Mouse (Mus musculus) spleen, adult 2 months (tissue): ENCODE measurements around the gene Hspa1a. TPM values are rescaled to one million over a fixed set of nuclear protein-coding genes. Genes with fewer than 3 reads are reported as not detected.

Experiments used
- DNase-seq, 2 experiments: peaks; one replicate each; pipeline versions ENCODE4 v3.0.0 to v3.0.0-alpha.2; 2012 to 2021; ENCODE audit warnings: low spot score in 2 of 2, low read depth in 1 of 2
- H3K27ac ChIP-seq: fragments of 200-500 bp; 2 replicates; pipeline ENCODE4 v1.5.1; 2012; ENCODE audit warnings: low read length, inconsistent platforms; ENCODE audit not compliant: insufficient read depth
- H3K27me3 ChIP-seq: fragments of 200-500 bp; 2 replicates; pipeline ENCODE4 v1.6.1; 2012; ENCODE audit warnings: mild to moderate bottlenecking, moderate library complexity, low read length, inconsistent platforms; ENCODE audit not compliant: control insufficient read depth, insufficient read depth
- H3K36me3 ChIP-seq: fragments of 200-500 bp; 2 replicates; pipeline ENCODE4 v1.6.1; 2012; ENCODE audit warnings: mild to moderate bottlenecking, low read length, inconsistent platforms; ENCODE audit not compliant: control insufficient read depth, insufficient read depth
- H3K4me1 ChIP-seq: fragments of 200-500 bp; 2 replicates; pipeline ENCODE4 v1.6.1; 2011; ENCODE audit warnings: inconsistent platforms; ENCODE audit not compliant: control insufficient read depth, insufficient read depth, insufficient read length
- H3K4me3 ChIP-seq: fragments of 200-500 bp; 2 replicates; pipeline ENCODE4 v1.5.1; 2011; ENCODE audit warnings: mild to moderate bottlenecking, inconsistent platforms; ENCODE audit not compliant: insufficient read depth, insufficient read length; ENCODE audit errors: extremely low read depth
- CTCF ChIP-seq: fragments of 200-500 bp; IDR thresholded peaks from 2 replicates; pipeline ENCODE4 v1.5.1; 2011; ENCODE audit warnings: mild to moderate bottlenecking, inconsistent platforms; ENCODE audit not compliant: insufficient read depth, insufficient read length, insufficient replicate concordance; ENCODE audit errors: extremely low read depth
- POLR2A ChIP-seq: fragments of 200-500 bp; IDR thresholded peaks from 2 replicates; pipeline ENCODE4 v1.6.1; 2011; ENCODE audit warnings: low read depth, low read length, inconsistent platforms
- WGBS: fragments of 180-500 bp; shearing (Covaris S2); methylation state at CpG from one replicate; pipeline ENCODE4 v1.1.7; 2018; 5-methylcytosine and 5-hydroxymethylcytosine counted together
- polyA plus RNA-seq: library from polyadenylated mRNA; depleted of rRNA; stranded (reverse); fragments of >200 nt; gene quantifications from 2 replicates; pipeline ENCODE4 v1.2.3, GENCODE M21; 2012

Gene Hspa1a
- polyA plus RNA-seq, 1 experiment, result 6.7 TPM

DNA sequence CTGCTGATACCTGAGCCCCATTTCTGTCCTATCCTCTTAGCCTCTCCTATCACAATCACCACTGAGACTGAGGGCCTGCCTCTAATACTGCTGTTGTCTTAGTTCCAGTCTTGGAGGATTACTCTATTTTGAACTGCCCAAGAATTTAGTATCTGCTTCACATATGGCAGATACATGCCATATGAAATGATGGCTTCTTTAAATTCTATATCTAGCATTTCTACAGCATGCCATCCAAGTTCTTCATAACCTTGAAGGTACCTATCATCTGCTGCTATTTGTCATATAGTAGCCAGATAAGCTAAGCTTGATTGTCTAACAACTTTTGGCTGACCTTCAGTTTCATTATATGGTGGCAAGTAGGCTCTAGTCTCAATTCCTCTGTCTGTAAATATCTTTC is 22.8 kb upstream of the Hspa1a start:
- peaks cover 16% of the 10 kb centered on the region for H3K36me3 ChIP-seq

GRCm38 (mm10) chr17:34984218-34984617 is 12.3 kb upstream of the Hspa1a start:
- no peak for DNase-seq

More for the DNA sequence above, 22.8 kb upstream of the Hspa1a start:
- no peak for TF ChIP-seq CTCF
- TF ChIP-seq POLR2A, result no peak
- H3K27me3 ChIP-seq, result no peaks in the 10 kb centered on the region
- no peak overlapping the region for H3K4me3 ChIP-seq
- DNase-seq, result no peak
- H3K27ac ChIP-seq, result no peak overlapping the region
- no peaks in the 10 kb centered on the region; the same call in 1 of the 2 replicates for H3K4me1 ChIP-seq

DNA sequence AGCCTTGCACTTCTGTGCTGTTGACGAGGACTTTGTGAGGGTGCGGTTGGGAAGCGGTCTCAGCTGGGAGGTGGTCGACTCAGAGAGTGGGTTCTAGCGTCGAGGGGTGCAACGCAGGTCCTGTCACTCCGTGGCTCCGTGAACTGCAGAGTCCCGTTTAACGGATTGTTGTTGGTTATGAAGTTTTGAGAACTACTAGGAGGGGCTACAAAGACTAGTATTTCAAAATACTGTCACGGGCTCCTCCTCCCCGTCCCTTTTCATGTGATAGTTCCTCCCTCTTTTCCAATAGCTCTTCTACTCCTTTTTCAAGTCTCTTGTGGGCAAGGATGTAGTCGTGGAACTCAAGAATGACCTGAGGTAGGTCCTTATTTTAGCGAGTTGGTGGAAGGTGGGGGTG is 10.4 kb upstream of the Hspa1a start:
- H3K27ac ChIP-seq, result peak overlapping the region; percentile 99; the same call in 1 of the 2 replicates
- H3K27me3 ChIP-seq, result no peaks in the 10 kb centered on the region
- no peak for DNase-seq
- under 1% methylated on average over 15 of the region's 15 CpGs for WGBS
- H3K4me3 ChIP-seq, result peak overlapping the region; percentile 99
- peaks cover 4% of the 10 kb centered on the region; the same call in 1 of the 2 replicates for H3K4me1 ChIP-seq
- H3K36me3 ChIP-seq, result peaks cover 7% of the 10 kb centered on the region; the same call in 1 of the 2 replicates
- TF ChIP-seq POLR2A (no peak), CTCF (no peak)

More at GRCm38 (mm10) chr17:34984218-34984617, 12.3 kb upstream of the Hspa1a start:
- 82% methylated on average over 2 of the region's 2 CpGs for WGBS
- Histone ChIP-seq H3K4me1 (peaks cover 4% of the 10 kb centered on the region; the same call in 1 of the 2 replicates), H3K27ac (no peak overlapping the region), H3K36me3 (peaks cover 7% of the 10 kb centered on the region; the same call in 1 of the 2 replicates), H3K4me3 (no peak overlapping the region), H3K27me3 (no peaks in the 10 kb centered on the region)
- TF ChIP-seq POLR2A (no peak), CTCF (peak; percentile 12; the same call in 1 of the 2 replicates)

DNA sequence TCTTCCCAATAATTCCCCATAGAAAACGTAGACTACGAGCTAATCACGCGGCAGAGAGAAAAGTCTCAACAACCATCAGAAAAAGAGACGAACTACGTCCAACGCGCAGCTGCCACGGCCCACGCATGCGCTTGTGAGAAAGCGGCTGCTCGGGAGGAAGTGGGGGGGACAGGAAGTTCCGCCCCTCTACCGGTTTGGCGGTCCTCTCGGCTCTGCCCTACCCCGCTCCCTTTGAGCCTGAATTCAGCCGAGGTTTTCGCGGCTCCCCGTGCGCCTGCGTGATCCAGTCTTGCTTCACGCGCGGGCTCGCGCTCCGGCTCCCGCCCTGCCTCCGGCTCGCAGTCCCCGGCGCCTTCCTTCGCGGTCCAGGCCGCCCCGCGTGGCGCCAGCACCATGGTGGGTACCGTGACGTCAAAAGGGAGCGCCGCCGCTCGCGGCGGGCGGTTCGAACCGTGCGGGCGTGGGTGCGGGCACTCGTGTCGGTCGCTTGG is 9.8 kb upstream of the Hspa1a start, which contains the start of gene Lsm2:
Gene Lsm2, plus strand, starts transcription at position 173 of the 491 bp plus-strand sequence.
- DNase-seq, result peak; percentile 87 to 88
- Histone ChIP-seq H3K4me1 (peaks cover 4% of the 10 kb centered on the region; the same call in 1 of the 2 replicates), H3K27ac (peak within 1 kb of the TSS; percentile 99), H3K27me3 (no peaks in the 10 kb centered on the region), H3K36me3 (peaks cover 7% of the 10 kb centered on the region; the same call in 1 of the 2 replicates), H3K4me3 (peak within 1 kb of the TSS; percentile 99)
- no peak for TF ChIP-seq CTCF
- peak; percentile 77 for TF ChIP-seq POLR2A
- under 1% methylated on average over 58 of the region's 58 CpGs for WGBS

DNA sequence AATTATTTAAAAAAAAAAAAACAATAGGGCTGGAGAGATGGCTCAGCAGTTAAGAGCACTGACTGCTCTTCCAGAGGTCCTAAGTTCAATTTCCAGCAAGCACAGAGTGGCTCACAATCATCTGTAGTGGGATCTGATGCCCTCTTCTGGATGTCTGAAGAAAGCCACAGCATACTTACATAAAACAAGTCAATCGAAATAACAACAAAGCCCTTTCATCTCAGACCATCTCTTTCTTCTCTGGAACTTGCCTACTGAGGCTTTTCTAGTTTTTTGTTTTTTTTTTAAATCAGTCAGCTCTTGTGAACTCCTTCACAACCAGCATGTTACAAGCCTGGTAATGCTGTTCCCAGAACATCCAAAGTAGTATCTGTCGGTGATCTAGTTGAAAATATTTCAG is 8.7 kb upstream of the Hspa1a start:
- Histone ChIP-seq H3K4me1 (peaks cover 4% of the 10 kb centered on the region; the same call in 1 of the 2 replicates), H3K27ac (no peak overlapping the region), H3K36me3 (peaks cover 1% of the 10 kb centered on the region; the same call in 1 of the 2 replicates), H3K4me3 (no peak overlapping the region; the same call in 1 of the 2 replicates), H3K27me3 (no peaks in the 10 kb centered on the region)
- 17% methylated on average over 2 of the region's 2 CpGs for WGBS
- TF ChIP-seq POLR2A (no peak), CTCF (no peak)
- peak in 1 of 2 experiments; percentile 46 for DNase-seq

DNA sequence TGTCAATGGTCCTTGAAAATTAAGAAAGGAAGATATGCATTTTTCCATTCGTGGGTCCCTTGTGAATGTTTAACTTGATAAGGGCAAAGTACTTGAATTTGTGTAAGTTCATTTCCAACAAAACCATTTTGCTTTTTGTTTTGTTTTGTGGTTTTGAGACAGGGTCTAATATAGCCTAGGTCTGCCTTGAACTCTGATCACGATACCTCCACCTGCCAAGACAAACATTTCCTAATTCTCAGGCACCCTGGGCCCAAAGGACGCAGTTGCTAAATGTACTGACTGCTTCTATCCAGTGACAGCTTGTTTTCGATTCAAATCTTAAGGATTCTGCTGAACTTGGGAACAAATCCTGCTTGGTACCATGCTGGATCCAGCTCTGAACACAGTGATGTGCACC is 7.7 kb upstream of the Hspa1a start:
- no peak overlapping the region for H3K27ac ChIP-seq
- peaks cover 4% of the 10 kb centered on the region; the same call in 1 of the 2 replicates for H3K4me1 ChIP-seq
- no peaks in the 10 kb centered on the region for H3K27me3 ChIP-seq
- 94% methylated on average over 4 of the region's 4 CpGs for WGBS
- no peak overlapping the region for H3K4me3 ChIP-seq
- TF ChIP-seq POLR2A, result no peak
- no peak for TF ChIP-seq CTCF
- H3K36me3 ChIP-seq, result no peaks in the 10 kb centered on the region
- no peak for DNase-seq

GRCm38 (mm10) chr17:34978239-34978638 is 6.3 kb upstream of the Hspa1a start:
- no peak for TF ChIP-seq CTCF
- no peak for TF ChIP-seq POLR2A
- no peak for DNase-seq
- WGBS, result 96% methylated on average over 27 of the region's 27 CpGs
- H3K4me1 ChIP-seq, result peaks cover 4% of the 10 kb centered on the region; the same call in 1 of the 2 replicates
- no peak overlapping the region for H3K4me3 ChIP-seq
- H3K36me3 ChIP-seq, result no peaks in the 10 kb centered on the region
- no peaks in the 10 kb centered on the region for H3K27me3 ChIP-seq
- no peak overlapping the region for H3K27ac ChIP-seq
